Mouse (Mus musculus) stomach, postnatal 0 days (tissue): ENCODE results near the gene Tubb4b.

Experiments used
- CTCF ChIP-seq: IDR thresholded peaks from 2 replicates; pipeline ENCODE4 v1.5.1; 2016; ENCODE audit warnings: antibody characterized with exemption, low read depth, mild to moderate bottlenecking, moderate library complexity
- EP300 ChIP-seq: optimal IDR thresholded peaks from 2 replicates; pipeline ENCODE3; 2016; ENCODE audit warnings: antibody characterized with exemption

DNA sequence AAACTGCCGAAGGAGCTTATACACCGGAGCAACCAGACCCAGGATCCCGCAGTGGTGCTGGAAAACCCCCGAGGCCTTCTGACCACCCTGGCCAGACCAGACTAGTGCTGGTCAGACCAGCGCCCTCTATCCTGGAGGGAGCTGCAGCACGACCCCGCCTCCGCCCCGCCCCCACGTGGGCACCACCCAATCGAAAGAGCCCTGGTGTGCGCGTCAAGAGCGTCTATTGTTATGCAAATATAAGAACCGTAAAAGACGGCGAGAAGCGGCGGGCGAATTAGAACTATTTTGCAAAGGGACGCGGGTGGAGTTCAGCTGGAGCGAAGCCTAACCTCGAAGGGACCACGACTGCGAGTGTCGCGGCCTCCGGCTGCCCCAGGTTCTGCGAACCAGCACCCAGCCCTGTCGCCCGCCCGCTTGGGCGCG is 44.0 kb downstream of the Tubb4b start, which contains the start of gene Nrarp:
- TF ChIP-seq EP300 = no peak
- peak; percentile 73 for TF ChIP-seq CTCF
